Mouse (Mus musculus): ENCODE data around the gene Catspere2. TPM values are rescaled to one million over a fixed set of nuclear protein-coding genes. Genes with fewer than 3 reads are reported as not detected.
A peak's percentile ranks its signal among the peaks of the same experiment; 100 is the strongest.
"Not testable (repeated sequence)": the region's sequence is repeated elsewhere in the genome, so short reads cannot be mapped to it uniquely, and the experiment has no call there.

Gene Catspere2
- not detected in 2 replicates for polyA plus RNA-seq (2012; ENCODE audit: insufficient read depth, low replicate concordance)

DNA sequence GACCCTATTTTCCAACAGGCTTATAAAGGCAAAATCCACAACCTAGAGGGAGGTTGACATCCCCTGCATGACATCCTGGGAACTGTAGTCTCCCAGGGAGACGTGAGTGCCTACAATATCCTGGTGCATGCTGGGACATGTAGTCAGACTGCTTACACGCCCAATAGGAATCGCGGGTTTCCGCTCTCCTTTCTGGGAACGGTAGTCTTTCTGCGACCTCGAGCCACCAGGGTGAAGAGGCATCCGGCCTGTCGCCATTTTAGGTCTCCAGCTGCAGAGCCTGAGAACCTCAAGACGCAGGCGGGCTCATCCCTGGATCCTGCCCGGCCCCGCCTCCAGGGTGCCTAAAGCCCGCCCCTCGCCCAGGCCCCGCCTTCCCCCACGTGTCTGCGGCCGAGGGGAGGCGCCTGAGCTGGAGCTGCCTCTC is at the start of gene Catspere2:
Gene Catspere2 (plus strand): TSS at position 400 of the 427 bp plus-strand sequence.
- peak within 1 kb of the TSS; percentile 90 for H3K4me3 ChIP-seq (replicated peaks)
- not testable (repeated sequence) for H3K36me3 ChIP-seq (replicated peaks; ENCODE audit: low read length); H3K27me3 ChIP-seq (replicated peaks)
- peaks cover 11% of the 10 kb centered on the region for H3K9me3 ChIP-seq
- peaks cover 13% of the 10 kb centered on the region for H3K4me1 ChIP-seq

DNA sequence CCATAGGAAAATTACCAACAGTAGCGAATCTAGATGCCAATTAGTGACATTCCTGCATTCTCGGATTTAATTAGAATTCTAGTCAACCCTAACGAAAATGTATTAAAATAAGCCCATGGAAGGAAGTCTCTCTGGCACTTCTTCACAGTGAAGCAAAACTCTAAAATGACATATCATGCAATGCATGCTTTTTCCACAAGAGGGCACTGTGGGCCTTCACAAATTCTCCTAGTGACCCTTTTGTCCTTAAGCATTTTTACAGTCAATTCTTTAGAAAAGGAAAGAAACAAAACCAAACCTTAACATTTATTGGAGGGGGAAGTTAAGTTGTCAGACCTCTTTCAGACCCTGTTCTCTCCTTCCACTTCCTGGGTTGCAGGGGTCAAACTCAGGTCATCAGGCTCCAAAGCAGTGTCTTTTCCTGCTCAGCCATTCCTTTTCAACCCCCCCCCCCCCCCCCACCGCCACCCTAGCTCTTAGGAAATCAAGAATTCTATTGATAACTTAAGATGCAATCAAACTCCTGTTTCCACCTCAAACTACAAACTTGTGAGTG is 42.7 kb upstream of the Catspere2 start:
- H3K36me3 ChIP-seq (replicated peaks; ENCODE audit: low read length); H3K27me3 ChIP-seq (replicated peaks); H3K4me1 ChIP-seq; H3K4me3 ChIP-seq (replicated peaks); H3K9me3 ChIP-seq: not testable (repeated sequence)

DNA sequence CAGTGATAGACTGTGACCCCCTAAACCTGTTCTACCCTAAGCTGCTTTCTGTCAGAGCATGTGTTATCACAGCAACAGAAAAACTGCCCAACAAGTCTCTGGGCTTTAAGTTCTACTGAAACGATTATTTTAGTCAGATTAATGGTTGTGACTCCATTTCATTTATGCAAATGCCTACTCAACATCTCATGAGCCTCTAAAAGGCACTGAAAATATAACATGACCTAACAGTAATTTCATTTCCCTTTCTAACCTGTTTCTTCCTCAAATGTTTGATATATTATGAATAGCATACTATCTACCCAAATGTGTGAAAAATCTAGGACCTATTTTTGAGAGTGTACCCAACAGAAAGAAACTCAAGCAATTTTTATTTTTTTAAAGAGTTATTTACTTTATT is 1.9 kb upstream of the Catspere2 start:
- peaks cover 4% of the 10 kb centered on the region; the same call in 1 of the 2 replicates for H3K9me3 ChIP-seq
- H3K36me3 ChIP-seq (replicated peaks; ENCODE audit: low read length): no peaks in the 10 kb centered on the region
- no peaks in the 10 kb centered on the region for H3K27me3 ChIP-seq (replicated peaks)
- TF ChIP-seq GATA1 (IDR thresholded peaks at IDR 0.05; ENCODE audit: borderline replicate concordance, low read length) (no peak), FLI1 (IDR thresholded peaks at IDR 0.05; ENCODE audit: low read length) (no peak)
- H3K4me3 ChIP-seq (replicated peaks): no peak overlapping the region
- peaks cover 8% of the 10 kb centered on the region for H3K4me1 ChIP-seq

DNA sequence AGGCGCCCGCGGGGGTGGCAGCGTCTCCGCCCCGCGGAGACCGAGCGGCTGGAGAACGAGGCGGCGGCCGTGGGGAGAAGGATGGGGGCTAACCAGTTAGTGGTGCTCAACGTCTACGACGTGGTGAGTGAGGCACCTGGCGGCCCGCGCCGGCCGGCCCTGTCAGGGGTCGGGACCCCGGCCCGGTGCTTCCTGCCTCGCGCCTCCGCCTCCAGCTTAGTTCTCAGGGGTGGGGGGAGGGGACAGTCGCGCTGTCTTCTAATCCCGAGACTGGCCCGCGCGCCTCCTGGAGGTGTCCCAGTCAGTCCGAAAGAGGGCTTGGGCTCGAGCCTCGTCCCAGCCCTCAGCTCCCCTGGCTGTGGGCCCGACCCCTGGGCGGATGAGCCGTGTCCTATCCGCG is 359 bp downstream of the Catspere2 start:
- Histone ChIP-seq H3K9me3 (peaks cover 14% of the 10 kb centered on the region), H3K4me3 (replicated peaks) (peak overlapping the region; percentile 90), H3K4me1 (peaks cover 13% of the 10 kb centered on the region)

DNA sequence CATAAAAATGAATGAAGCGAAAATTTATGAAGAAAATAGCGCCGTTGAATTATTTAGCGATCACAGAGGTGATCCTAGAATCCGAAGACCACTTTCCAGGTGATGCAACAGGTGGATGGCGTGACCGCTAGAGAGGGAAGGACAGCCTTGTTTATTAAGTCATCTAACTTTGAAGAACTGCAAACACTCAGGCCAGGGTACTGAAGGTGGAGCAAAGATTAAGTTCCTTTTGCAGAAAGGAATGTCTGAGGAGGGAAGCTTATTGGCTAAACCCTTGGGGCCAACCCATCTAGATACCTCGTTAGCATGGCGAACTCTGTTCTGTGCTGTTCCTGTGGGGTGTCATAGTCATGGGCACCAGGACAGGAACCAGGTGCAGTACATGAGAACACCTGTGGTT is 983 bp downstream of the Catspere2 start:
- H3K4me1 ChIP-seq: peaks cover 13% of the 10 kb centered on the region
- H3K9me3 ChIP-seq: peaks cover 14% of the 10 kb centered on the region
- H3K36me3 ChIP-seq (replicated peaks; ENCODE audit: low read length): no peaks in the 10 kb centered on the region
- H3K27me3 ChIP-seq (replicated peaks): no peaks in the 10 kb centered on the region
- H3K4me3 ChIP-seq (replicated peaks): peak overlapping the region; percentile 42
- no peak for TF ChIP-seq FLI1 (IDR thresholded peaks at IDR 0.05; ENCODE audit: low read length)
- TF ChIP-seq GATA1 (IDR thresholded peaks at IDR 0.05; ENCODE audit: borderline replicate concordance, low read length): no peak

More for the DNA sequence above, 359 bp downstream of the Catspere2 start:
- not testable (repeated sequence) for H3K36me3 ChIP-seq (replicated peaks; ENCODE audit: low read length); H3K27me3 ChIP-seq (replicated peaks)

DNA sequence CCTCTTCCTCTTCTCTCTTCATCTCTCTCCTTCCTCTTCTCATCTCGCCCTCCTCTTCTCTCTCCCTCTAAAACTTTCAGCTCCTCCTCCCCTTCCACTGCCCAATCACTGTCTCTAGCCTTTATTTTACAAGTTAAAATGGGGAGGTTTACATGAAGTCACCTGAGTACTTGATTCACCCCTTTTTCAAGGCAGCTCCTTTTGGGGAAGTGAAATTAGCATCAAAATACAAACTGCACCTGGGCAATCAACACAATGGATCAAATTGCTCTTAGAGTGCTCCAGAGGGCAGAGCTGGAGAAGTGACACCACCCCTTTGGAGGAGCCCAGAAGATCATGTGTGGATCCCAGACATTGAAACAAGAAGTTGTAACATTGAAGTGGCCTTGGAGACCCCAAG is 4.3 kb downstream of the Catspere2 start:
- not testable (repeated sequence) for H3K4me3 ChIP-seq (replicated peaks); H3K36me3 ChIP-seq (replicated peaks; ENCODE audit: low read length); H3K27me3 ChIP-seq (replicated peaks)
- Histone ChIP-seq H3K4me1 (peaks cover 13% of the 10 kb centered on the region), H3K9me3 (peaks cover 14% of the 10 kb centered on the region)

DNA sequence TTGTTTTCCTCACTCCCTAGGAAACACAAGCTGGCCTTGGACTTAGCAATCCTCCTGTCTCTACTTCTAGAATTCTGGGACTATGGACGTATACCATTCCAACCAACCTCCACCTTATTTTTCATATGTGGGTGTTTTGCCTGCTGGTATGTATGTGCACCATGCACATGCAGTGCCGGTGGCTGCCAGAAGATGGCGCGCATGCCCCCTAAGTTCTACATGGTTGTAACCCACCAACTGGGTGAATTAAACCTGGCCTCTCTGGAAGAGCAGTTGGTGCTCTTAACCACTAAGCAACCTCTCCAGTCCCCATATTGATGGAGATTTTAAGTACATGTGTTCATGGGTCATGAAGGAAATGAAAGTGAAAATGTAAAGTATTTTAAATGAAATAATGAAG is 89.6 kb downstream of the Catspere2 start:
- H3K36me3 ChIP-seq (replicated peaks; ENCODE audit: low read length); H3K4me3 ChIP-seq (replicated peaks): not testable (repeated sequence)

DNA sequence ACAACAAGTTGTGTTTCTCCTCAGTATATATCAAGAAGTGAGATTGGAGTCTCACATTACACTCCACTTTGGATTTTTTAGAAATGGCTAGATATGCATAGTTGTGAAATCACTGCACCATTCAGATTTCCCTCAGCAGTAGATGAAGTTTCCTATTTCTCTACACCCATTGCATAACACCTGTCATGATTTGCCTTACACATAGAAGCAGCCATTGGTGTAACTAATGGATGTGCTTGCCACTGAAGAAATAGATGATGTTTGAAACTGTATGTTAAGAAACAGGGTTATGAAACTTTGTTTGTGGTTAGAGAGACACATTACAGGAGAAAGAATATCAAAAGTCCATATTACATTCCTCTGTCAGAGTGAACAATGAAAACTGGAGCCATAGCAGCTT is 114.6 kb downstream of the Catspere2 start:
- H3K9me3 ChIP-seq; H3K36me3 ChIP-seq (replicated peaks; ENCODE audit: low read length); H3K4me3 ChIP-seq (replicated peaks); H3K4me1 ChIP-seq; H3K27me3 ChIP-seq (replicated peaks): not testable (repeated sequence)

More for the DNA sequence above, 89.6 kb downstream of the Catspere2 start:
- not testable (repeated sequence) for H3K27me3 ChIP-seq (replicated peaks); H3K9me3 ChIP-seq; H3K4me1 ChIP-seq

DNA sequence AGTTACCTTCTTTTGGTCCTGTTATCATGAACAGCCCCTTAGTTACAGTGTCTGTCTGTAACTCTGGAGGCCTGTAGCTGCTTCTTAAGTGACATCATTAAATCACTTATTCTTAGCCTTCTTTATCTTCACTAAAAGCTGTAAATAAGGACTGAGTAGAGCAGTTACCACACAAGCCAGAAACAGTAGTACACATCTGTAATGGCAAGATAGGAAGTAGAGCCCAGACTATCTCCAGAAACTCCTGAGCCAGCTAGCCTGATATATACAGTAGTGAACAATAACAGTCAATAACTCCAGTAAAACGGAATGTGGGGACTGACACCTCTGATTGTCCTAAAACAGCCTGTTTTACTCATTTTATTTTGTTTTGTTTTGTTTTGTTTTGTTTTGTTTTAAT is 125.3 kb downstream of the Catspere2 start:
- H3K4me1 ChIP-seq; H3K4me3 ChIP-seq (replicated peaks); H3K9me3 ChIP-seq; H3K27me3 ChIP-seq (replicated peaks); H3K36me3 ChIP-seq (replicated peaks; ENCODE audit: low read length): not testable (repeated sequence)

DNA sequence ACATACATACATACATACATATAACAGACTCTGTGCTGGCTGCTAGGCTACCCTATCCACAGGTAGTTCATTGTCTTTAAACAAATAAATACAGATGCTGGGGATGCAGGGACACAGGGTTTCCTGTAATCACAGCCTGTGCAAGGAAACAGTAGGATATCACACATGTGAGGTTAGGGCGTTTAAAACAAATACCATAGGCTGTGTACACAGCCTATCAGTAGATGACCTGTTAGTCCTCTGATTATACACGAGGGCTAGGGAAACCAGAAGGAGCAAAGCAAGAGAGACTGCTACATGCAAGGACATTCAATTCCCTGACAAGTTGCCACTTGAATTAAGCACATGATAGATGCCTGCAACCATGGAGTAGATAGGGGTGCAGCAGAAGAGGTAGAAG is 139.0 kb downstream of the Catspere2 start:
- H3K4me1 ChIP-seq; H3K4me3 ChIP-seq (replicated peaks); H3K36me3 ChIP-seq (replicated peaks; ENCODE audit: low read length); H3K9me3 ChIP-seq; H3K27me3 ChIP-seq (replicated peaks): not testable (repeated sequence)

DNA sequence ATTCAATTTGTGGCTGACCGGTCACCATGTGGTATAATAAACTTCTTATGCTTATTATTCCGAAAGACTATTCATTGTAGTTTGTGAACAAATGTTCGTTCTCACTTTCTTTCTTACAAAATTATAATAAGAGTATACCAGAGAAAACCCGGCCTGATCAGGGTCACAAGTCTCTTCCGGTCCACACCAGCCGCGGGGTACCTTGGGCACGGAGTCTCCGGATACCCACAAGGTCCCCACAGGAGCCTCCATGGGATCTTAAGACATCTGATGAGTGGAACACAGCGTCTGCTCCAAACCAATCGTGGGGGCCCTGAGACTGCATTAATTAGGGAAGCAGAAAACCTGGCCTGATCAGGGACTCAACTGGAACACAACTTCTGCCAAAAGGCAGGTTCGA is 151.1 kb downstream of the Catspere2 start:
- Histone ChIP-seq H3K4me3 (replicated peaks) (no peak overlapping the region), H3K36me3 (replicated peaks; ENCODE audit: low read length) (no peaks in the 10 kb centered on the region), H3K27me3 (replicated peaks) (no peaks in the 10 kb centered on the region), H3K4me1 (no peaks in the 10 kb centered on the region), H3K9me3 (peaks cover 3% of the 10 kb centered on the region; the same call in 1 of the 2 replicates)
- TF ChIP-seq FLI1 (IDR thresholded peaks at IDR 0.05; ENCODE audit: low read length): no peak
- no peak for TF ChIP-seq GATA1 (IDR thresholded peaks at IDR 0.05; ENCODE audit: borderline replicate concordance, low read length)

DNA sequence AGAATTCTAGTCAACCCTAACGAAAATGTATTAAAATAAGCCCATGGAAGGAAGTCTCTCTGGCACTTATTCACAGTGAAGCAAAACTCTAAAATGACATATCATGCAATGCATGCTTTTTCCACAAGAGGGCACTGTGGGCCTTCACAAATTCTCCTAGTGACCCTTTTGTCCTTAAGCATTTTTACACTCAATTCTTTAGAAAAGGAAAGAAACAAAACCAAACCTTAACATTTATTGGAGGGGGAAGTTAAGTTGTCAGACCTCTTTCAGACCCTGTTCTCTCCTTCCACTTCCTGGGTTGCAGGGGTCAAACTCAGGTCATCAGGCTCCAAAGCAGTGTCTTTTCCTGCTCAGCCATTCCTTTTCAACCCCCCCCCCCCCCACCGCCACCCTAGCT is 163.3 kb downstream of the Catspere2 start:
- not testable (repeated sequence) for H3K4me1 ChIP-seq; H3K36me3 ChIP-seq (replicated peaks; ENCODE audit: low read length); H3K9me3 ChIP-seq; H3K27me3 ChIP-seq (replicated peaks); H3K4me3 ChIP-seq (replicated peaks)

DNA sequence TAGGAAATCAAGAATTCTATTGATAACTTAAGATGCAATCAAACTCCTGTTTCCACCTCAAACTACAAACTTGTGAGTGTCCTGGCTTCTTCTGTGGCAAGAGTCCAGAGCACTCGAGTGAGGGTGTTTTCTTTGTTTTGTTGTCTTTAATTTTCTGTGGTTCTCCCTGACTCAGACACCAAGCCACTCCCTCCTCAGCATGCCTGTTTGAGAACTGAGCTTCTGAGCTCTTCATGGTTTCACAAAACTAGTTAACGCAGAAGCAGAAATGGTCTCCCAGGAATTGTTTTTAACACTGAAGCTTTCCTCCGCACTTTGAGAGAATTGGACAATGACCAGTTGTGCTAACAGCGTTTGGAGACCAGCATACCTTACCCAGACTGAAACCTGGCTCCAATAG is 163.7 kb downstream of the Catspere2 start:
- H3K4me1 ChIP-seq; H3K9me3 ChIP-seq; H3K4me3 ChIP-seq (replicated peaks); H3K27me3 ChIP-seq (replicated peaks); H3K36me3 ChIP-seq (replicated peaks; ENCODE audit: low read length): not testable (repeated sequence)
